Mouse (Mus musculus): Measurements from ENCODE around the gene Pitpnm2. TPM values are rescaled to one million over a fixed set of nuclear protein-coding genes. Genes with fewer than 3 reads are reported as not detected.

Pitpnm2 gene
- polyA plus RNA-seq, 2 experiments = 1.9 to 4.7 TPM

DNA sequence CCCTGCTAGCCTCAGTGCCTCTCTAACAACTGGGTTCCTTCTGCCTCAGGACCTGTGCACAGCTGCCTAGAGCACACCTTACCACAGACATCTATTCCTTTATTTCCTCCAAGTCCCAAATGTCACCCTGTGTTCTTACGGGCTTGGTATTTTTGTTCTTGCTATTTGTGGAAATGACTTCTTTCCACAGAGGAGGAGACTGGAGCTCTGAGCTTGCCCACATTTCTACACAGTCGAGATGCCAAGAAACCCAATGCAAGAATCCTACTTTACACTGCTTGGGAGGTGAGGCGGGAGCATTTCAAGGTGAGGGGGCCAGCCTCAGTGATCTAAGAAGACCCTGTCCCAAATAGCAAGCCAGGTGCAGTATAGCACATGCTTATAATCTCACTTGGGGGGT is 164.0 kb downstream of the Pitpnm2 start:
- Histone ChIP-seq H3K36me3 (replicated peaks; ENCODE audit: control insufficient read depth, insufficient read depth, low read depth) (no peaks in the 10 kb centered on the region; the same call in 1 of the 2 replicates), H3K27ac (no peak overlapping the region), H3K4me2 (ENCODE audit: low read depth) (no peak overlapping the region), H3K4me3 (ENCODE audit: insufficient read depth in 1 of 2, low read depth in 2 of 2, low read length in 2 of 2) (no peak overlapping the region), H3K27me3 (ENCODE audit: control insufficient read depth, insufficient read depth, low read length) (no peaks in the 10 kb centered on the region), H3K4me1 (replicated peaks; ENCODE audit: control insufficient read depth in 2 of 2, insufficient read depth in 2 of 2, low read length in 1 of 2) (0 out of 4 replicates have a peak, but pooled peaks cover 0 to 1% of the 10 kb centered on the region in 2 experiments), H3K9ac (replicated peaks) (no peak overlapping the region), H3K9me3 (ENCODE audit: control insufficient read depth, low read length) (no peaks in the 10 kb centered on the region)
- WGBS (ENCODE audit: insufficient replicate concordance) = 58% methylated on average over 3 of the region's 3 CpGs
- TF ChIP-seq CTCF (IDR thresholded peaks at IDR 0.05; ENCODE audit: low read depth) = no peak
- no peak for TF ChIP-seq EP300 (IDR thresholded peaks at IDR 0.05; ENCODE audit: low read depth)
- ATAC-seq (ENCODE audit: insufficient read depth) (no peak), DNase-seq (ENCODE audit: low read depth in 3 of 3, low spot score in 3 of 3) (no peak)

GRCm38 (mm10) chr5:124084588-124085173 is 164.9 kb downstream of the Pitpnm2 start:
- WGBS (ENCODE audit: insufficient replicate concordance) = 37% methylated on average over 11 of the region's 11 CpGs
- Histone ChIP-seq H3K27me3 (ENCODE audit: control insufficient read depth, insufficient read depth, low read length) (no peaks in the 10 kb centered on the region), H3K36me3 (replicated peaks; ENCODE audit: control insufficient read depth, insufficient read depth, low read depth) (no peaks in the 10 kb centered on the region; the same call in 1 of the 2 replicates), H3K4me2 (ENCODE audit: low read depth) (no peak overlapping the region), H3K27ac (no peak overlapping the region), H3K9ac (replicated peaks) (no peak overlapping the region), H3K4me1 (replicated peaks; ENCODE audit: control insufficient read depth in 2 of 2, insufficient read depth in 2 of 2, low read length in 1 of 2) (0 out of 4 replicates have a peak, but pooled peaks cover 0 to 4% of the 10 kb centered on the region in 2 experiments), H3K4me3 (ENCODE audit: insufficient read depth in 1 of 2, low read depth in 2 of 2, low read length in 2 of 2) (no peak overlapping the region), H3K9me3 (ENCODE audit: control insufficient read depth, low read length) (no peaks in the 10 kb centered on the region)
- ATAC-seq (ENCODE audit: insufficient read depth) (peak; percentile 62; the same call in 1 of the 2 replicates), DNase-seq (ENCODE audit: low read depth in 3 of 3, low spot score in 3 of 3) (peak; percentile 60 to 73 (median 65))
- TF ChIP-seq EP300 (IDR thresholded peaks at IDR 0.05; ENCODE audit: low read depth) = peak; percentile 14; the same call in 1 of the 2 replicates
- TF ChIP-seq CTCF (IDR thresholded peaks at IDR 0.05; ENCODE audit: low read depth) = peak; percentile 100

DNA sequence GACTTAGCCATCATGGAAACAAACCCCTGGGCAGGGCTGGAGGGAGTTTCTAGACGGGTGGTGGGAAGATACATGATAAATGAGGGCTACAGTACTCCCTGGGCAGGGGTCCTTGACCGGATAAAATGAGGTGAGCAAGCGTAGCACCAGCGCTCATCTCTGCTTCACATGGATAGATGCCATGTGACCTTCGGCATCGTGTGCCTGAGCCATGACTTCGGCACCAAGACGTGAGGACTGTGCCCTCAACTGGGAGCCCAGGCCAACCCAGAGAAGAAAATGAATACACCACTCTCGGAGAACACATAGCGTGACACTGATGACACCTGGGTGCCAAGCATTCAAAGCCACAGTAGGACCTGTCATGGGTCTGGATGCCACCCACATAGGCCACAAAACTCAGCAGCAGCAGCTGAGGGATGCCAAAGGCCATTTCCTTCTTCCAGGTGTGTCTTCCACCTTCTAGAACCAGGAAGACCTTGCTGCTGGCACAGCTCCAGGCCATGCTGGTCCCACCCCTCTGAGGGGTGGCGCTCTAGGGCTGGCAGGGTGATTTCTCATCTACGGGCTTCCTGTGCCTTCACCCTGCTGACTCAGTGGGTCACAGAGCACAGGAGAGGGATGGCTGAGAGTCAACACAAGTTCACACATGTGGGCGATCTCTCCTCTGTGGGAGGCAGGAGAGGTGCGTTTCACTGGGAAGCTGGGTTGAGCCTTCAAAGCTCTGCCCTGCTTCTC is 165.5 kb downstream of the Pitpnm2 start:
- DNase-seq (ENCODE audit: low read depth in 3 of 3, low spot score in 3 of 3) = no peak
- Histone ChIP-seq H3K4me3 (ENCODE audit: insufficient read depth in 1 of 2, low read depth in 2 of 2, low read length in 2 of 2) (no peak overlapping the region), H3K4me2 (ENCODE audit: low read depth) (no peak overlapping the region), H3K36me3 (replicated peaks; ENCODE audit: control insufficient read depth, insufficient read depth, low read depth) (no peaks in the 10 kb centered on the region), H3K27me3 (ENCODE audit: control insufficient read depth, insufficient read depth, low read length) (no peaks in the 10 kb centered on the region), H3K9me3 (ENCODE audit: control insufficient read depth, low read length) (no peaks in the 10 kb centered on the region), H3K9ac (replicated peaks) (no peak overlapping the region), H3K27ac (no peak overlapping the region), H3K4me1 (replicated peaks; ENCODE audit: control insufficient read depth in 2 of 2, insufficient read depth in 2 of 2, low read length in 1 of 2) (0 out of 4 replicates have a peak, but pooled peaks cover 0 to 4% of the 10 kb centered on the region in 2 experiments)
- 73% methylated on average over 14 of the region's 14 CpGs for WGBS (ENCODE audit: insufficient replicate concordance)
- TF ChIP-seq EP300 (IDR thresholded peaks at IDR 0.05; ENCODE audit: low read depth) = no peak
- TF ChIP-seq CTCF (IDR thresholded peaks at IDR 0.05; ENCODE audit: low read depth) = no peak
- no peak for ATAC-seq (ENCODE audit: insufficient read depth)

- H3K4me3 ChIP-seq (ENCODE audit: insufficient read depth in 1 of 2, low read depth in 2 of 2, low read length in 2 of 2) = no peak overlapping the region
- H3K4me2 ChIP-seq (ENCODE audit: low read depth) = no peak overlapping the region
- H3K4me1 ChIP-seq (replicated peaks; ENCODE audit: control insufficient read depth in 2 of 2, insufficient read depth in 2 of 2, low read length in 1 of 2) = 0 out of 4 replicates have a peak, but pooled peaks cover 0 to 4% of the 10 kb centered on the region in 2 experiments
- no peaks in the 10 kb centered on the region for H3K9me3 ChIP-seq (ENCODE audit: control insufficient read depth, low read length)
- no peak overlapping the region for H3K9ac ChIP-seq (replicated peaks)
- H3K27ac ChIP-seq = no peak overlapping the region
- H3K27me3 ChIP-seq (ENCODE audit: control insufficient read depth, insufficient read depth, low read length) = no peaks in the 10 kb centered on the region
- H3K36me3 ChIP-seq (replicated peaks; ENCODE audit: control insufficient read depth, insufficient read depth, low read depth) = no peaks in the 10 kb centered on the region
- 75% methylated on average over 17 of the region's 17 CpGs for WGBS (ENCODE audit: insufficient replicate concordance)
- TF ChIP-seq EP300 (IDR thresholded peaks at IDR 0.05; ENCODE audit: low read depth) (no peak), CTCF (IDR thresholded peaks at IDR 0.05; ENCODE audit: low read depth) (0 out of 2 replicates have a peak, but pooled peaks have one; percentile 10)
- DNase-seq (ENCODE audit: low read depth in 3 of 3, low spot score in 3 of 3) (no peak), ATAC-seq (ENCODE audit: insufficient read depth) (no peak)
Measured at GRCm38 (mm10) chr5:124082941-124083688, 166.4 kb downstream of the Pitpnm2 start.

Measured in liver, embryonic 14.5 days (tissue).